Mouse (Mus musculus) A20 (cell line): Measurements from ENCODE around the gene Slc4a4.
"Not testable (repeated sequence)": the region's sequence is repeated elsewhere in the genome, so short reads cannot be mapped to it uniquely, and the experiment has no call there.

Source experiments
- DNase-seq: peaks from one replicate; pipeline ENCODE4 v3.0.0-alpha.2; 2011; ENCODE audit warnings: low read depth, low spot score

Slc4a4 gene

GRCm38 (mm10) chr5:89077711-89078110 is 191.1 kb downstream of the Slc4a4 start:
- no peak for DNase-seq

DNA sequence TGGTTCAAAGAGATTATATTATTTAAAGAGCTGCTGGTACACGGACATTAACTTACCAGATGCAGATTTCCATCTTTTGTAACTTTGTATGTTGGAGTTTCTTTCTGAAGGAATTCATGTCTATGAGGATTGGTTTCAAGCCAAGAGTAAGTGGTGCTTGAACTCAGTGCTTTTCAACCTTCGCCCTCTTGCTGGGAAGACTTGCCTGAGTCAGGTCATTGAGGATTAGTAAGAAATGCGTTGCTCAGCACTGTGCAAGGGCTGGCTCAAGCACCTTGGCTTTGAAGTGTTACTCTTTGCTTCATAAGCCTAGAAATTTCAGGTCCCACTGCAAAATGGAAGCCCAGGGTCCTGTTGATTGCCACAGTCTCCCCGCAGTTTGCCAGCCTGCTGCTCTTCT is 196.9 kb downstream of the Slc4a4 start:
- no peak for DNase-seq

DNA sequence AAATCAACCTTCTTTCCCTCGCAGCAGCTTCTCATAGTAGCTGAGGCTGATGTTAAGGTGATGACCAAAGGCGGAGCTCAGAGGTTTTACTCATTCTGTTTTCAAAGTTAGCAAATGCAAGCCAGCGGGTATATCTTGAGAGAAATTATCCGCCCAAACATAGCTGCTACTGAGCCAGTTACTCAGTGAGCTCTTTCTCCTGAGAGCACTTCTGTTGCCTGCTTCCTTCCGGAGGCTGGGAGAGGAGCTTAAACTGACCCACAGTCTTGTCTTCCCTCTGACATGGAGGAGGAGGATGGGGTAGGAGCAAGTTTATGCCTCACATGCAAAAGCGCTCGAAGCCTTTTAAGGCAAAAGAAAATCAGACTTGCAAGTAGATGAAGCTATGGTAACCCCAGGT is 201.3 kb downstream of the Slc4a4 start:
- DNase-seq: no peak

- no peak for DNase-seq
Observed at GRCm38 (mm10) chr5:89088462-89088861, 201.8 kb downstream of the Slc4a4 start.

GRCm38 (mm10) chr5:89090131-89090530 is 203.5 kb downstream of the Slc4a4 start:
- no peak for DNase-seq

DNA sequence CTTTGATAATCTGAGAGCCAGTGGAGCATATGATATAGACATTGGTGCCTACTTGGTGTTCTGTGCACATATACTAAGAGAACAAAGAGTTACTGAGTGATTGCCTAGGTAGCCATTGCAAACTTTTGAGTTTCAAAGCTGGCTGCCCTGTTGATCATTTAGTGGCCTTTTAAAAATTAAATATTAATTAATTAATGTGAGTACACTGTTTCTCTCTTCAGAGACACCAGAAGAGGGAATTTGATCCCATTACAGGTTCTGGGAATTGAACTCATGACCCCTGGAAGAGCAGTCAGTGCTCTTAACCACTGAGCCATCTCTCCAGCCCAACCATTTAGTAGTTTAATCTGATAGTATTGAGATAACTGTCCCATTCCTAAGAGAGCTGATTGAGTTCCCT is 209.8 kb downstream of the Slc4a4 start:
- no peak for DNase-seq

GRCm38 (mm10) chr5:89097291-89097690 is 210.7 kb downstream of the Slc4a4 start:
- no peak for DNase-seq

DNA sequence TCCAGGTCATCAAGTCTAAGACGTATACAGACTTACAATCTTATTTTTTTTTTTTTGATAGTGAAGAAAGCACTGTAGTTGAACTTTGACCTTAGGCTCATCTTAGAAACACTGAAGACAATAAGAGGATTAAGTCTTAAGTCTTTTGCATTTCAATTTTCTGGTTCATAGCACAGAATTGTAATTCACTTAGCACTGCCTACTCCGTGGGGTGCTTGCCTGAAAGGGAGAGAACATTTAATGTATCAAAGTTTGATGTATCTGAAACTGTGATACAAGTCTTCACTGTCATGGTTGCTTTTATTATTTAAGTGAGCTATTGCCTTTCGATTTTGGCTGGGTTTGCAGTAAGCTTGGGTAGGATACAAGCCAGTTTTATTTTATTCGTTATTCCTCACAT is 211.5 kb downstream of the Slc4a4 start:
- no peak for DNase-seq

GRCm38 (mm10) chr5:89099886-89100285 is 213.3 kb downstream of the Slc4a4 start:
- DNase-seq: no peak

- no peak for DNase-seq
Observed at GRCm38 (mm10) chr5:89102560-89102959, 215.9 kb downstream of the Slc4a4 start.

DNA sequence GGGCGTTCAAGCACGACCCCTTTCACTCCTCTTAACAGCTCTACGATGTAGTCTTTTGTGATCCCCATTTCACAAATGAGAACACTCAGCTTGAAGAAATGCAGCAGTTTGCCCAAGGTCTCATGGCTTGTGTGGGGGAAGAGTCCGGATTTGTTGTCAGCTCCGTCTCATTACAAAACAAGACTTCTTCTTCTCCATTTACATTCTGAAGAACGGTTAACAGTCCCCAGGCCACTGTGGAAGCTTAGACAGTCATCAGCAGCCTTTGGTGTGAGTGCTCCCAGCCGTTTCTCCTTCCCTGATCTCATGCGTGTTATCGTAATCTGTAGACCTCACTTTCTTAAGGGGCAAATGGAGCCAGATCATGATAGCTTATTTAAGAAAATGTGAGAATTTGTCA is 218.7 kb downstream of the Slc4a4 start:
- no peak for DNase-seq

- no peak for DNase-seq
Observed at GRCm38 (mm10) chr5:89106217-89106616, 219.6 kb downstream of the Slc4a4 start.

- DNase-seq: no peak
Observed at GRCm38 (mm10) chr5:89108809-89109208, 222.2 kb downstream of the Slc4a4 start.

- DNase-seq: no peak
Observed at GRCm38 (mm10) chr5:89109832-89110231, 223.2 kb downstream of the Slc4a4 start.

GRCm38 (mm10) chr5:89111987-89112386 is 225.4 kb downstream of the Slc4a4 start:
- DNase-seq: not testable (repeated sequence)

GRCm38 (mm10) chr5:89120881-89121280 is 234.3 kb downstream of the Slc4a4 start:
- no peak for DNase-seq

DNA sequence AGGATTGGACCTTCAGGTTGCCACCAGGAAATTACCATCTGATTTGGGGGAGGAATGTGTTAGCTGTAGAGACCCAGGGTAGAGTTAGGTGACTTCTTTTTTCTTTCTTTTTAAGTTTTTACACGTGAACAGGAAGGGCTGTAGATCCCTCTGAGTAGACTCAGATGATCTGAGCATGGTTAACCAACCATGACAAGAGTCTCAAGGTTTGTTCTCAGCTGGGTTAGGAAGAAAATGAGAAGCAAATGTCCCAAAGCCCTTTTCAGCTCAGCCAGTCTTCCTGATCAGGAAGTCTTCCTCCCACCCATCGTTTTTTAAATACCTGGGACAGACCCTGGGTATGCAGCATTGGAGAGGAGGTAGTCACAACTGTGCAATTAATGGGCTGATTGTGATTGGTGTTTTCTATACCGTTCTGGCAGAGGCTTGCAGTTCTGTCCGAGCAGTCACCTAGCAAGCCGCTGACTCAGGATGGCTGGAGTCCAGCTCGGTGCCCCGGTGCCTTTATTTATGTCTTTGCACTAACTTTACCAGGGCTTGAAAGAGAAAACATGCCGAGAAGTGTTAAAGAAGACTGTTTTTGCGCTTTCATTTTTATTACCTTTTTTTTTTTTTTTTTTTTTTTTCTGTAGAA is 236.8 kb downstream of the Slc4a4 start:
- DNase-seq: no peak

GRCm38 (mm10) chr5:89128210-89128609 is 241.6 kb downstream of the Slc4a4 start:
- DNase-seq: no peak

DNA sequence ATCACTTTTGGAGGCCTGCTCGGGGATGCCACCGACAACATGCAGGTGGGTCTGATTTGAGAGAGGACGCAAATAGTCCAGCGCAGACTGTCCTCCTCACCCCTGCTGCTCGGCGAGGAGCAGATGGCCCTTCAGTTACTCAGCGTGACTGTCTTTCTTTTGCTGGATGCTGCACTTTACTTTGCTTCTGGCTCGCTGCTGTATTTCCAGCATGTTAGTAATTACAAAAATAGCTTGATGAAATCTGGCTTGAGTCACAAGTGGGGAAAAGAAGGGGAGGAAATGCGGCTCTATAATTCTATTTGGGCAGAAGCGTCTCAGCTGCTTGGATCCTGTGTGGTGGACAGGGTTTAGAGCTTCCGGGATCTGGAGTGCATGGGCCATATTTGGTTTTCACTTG is 249.2 kb downstream of the Slc4a4 start:
- no peak for DNase-seq

GRCm38 (mm10) chr5:89140070-89140469 is 253.5 kb downstream of the Slc4a4 start:
- no peak for DNase-seq

DNA sequence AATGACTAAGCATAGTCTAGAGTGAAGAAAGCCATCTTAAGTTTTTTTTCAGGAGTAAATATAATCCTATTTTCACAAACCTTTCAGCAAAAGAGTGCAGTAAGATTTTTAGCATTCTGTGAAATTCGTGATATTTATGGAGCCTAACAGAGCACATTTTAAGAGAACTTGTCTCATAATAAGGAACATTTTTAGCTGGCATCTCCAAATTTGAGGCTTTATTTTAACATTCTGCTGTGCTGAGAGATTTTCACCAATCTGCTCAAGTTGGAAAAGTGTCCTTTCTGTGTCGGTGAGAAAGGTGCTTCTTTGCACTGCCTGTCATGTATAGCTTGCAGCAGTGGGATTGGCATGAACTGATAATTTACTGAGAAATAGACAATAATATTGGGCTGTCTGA is 255.1 kb downstream of the Slc4a4 start:
- DNase-seq: no peak

GRCm38 (mm10) chr5:89146276-89146675 is 259.7 kb downstream of the Slc4a4 start:
- DNase-seq: no peak

- DNase-seq: no peak
Observed at GRCm38 (mm10) chr5:89147282-89147790, 260.7 kb downstream of the Slc4a4 start.
